Mouse (Mus musculus): ENCODE data around the gene Fbxo2. TPM values are rescaled to one million over a fixed set of nuclear protein-coding genes. Genes with fewer than 3 reads are reported as not detected.
A peak's percentile ranks its signal among the peaks of the same experiment; 100 is the strongest.

Fbxo2 gene
- polyA plus RNA-seq, 1 experiment from 2014 or later, result 1.7 TPM

- Histone ChIP-seq H3K4me2 (replicated peaks; ENCODE audit: low read depth, low read length) (peak overlapping the region; percentile 93), H3K36me3 (ENCODE audit: control insufficient read depth, insufficient read depth, low read length) (no peaks in the 10 kb centered on the region), H3K4me3 (ENCODE audit: low read depth, low read length) (peak overlapping the region; percentile 61), H3K9ac (replicated peaks; ENCODE audit: low read depth, low read length) (no peak overlapping the region), H3K27ac (ENCODE audit: low read length) (no peak overlapping the region), H3K4me1 (ENCODE audit: control insufficient read depth, insufficient read depth, low read length) (no peaks in the 10 kb centered on the region), H3K9me3 (ENCODE audit: control insufficient read depth, low read depth, low read length) (no peaks in the 10 kb centered on the region), H3K27me3 (ENCODE audit: control insufficient read depth, insufficient read depth, low read length) (no peaks in the 10 kb centered on the region)
- 20% methylated on average over 3 of the region's 3 CpGs for WGBS
- no peak; the same call in 1 of the 2 replicates for ATAC-seq (ENCODE audit: insufficient number of reproducible peaks, insufficient read depth, low FRiP score, low read depth)
These were observed 9.5 kb upstream of the Fbxo2 start for GRCm38 (mm10) chr4:148150953-148151266.

- H3K9ac ChIP-seq (replicated peaks; ENCODE audit: low read depth, low read length), result peak within 1 kb of the TSS; percentile 38
- H3K36me3 ChIP-seq (ENCODE audit: control insufficient read depth, insufficient read depth, low read length), result no peaks in the 10 kb centered on the region
- H3K27me3 ChIP-seq (ENCODE audit: control insufficient read depth, insufficient read depth, low read length), result no peaks in the 10 kb centered on the region
- WGBS, result 1% methylated on average over 64 of the region's 67 CpGs
- H3K4me1 ChIP-seq (ENCODE audit: control insufficient read depth, insufficient read depth, low read length), result no peaks in the 10 kb centered on the region
- ATAC-seq (ENCODE audit: insufficient number of reproducible peaks, insufficient read depth, low FRiP score, low read depth), result peak; percentile 86
- peak within 1 kb of the TSS; percentile 85 for H3K27ac ChIP-seq (ENCODE audit: low read length)
- peak within 1 kb of the TSS; percentile 61 for H3K4me3 ChIP-seq (ENCODE audit: low read depth, low read length)
- peak within 1 kb of the TSS; percentile 93 for H3K4me2 ChIP-seq (replicated peaks; ENCODE audit: low read depth, low read length)
- no peaks in the 10 kb centered on the region for H3K9me3 ChIP-seq (ENCODE audit: control insufficient read depth, low read depth, low read length)
These were observed 8.9 kb upstream of the Fbxo2 start, which contains the start of gene Fbxo6 for GRCm38 (mm10) chr4:148151267-148152168. Fbxo6 (minus strand) TSS chr4:148152140.

- Histone ChIP-seq H3K27ac (ENCODE audit: low read length) (no peak overlapping the region), H3K9me3 (ENCODE audit: control insufficient read depth, low read depth, low read length) (no peaks in the 10 kb centered on the region), H3K4me2 (replicated peaks; ENCODE audit: low read depth, low read length) (no peak overlapping the region), H3K9ac (replicated peaks; ENCODE audit: low read depth, low read length) (no peak overlapping the region), H3K4me1 (ENCODE audit: control insufficient read depth, insufficient read depth, low read length) (no peaks in the 10 kb centered on the region), H3K4me3 (ENCODE audit: low read depth, low read length) (no peak overlapping the region), H3K27me3 (ENCODE audit: control insufficient read depth, insufficient read depth, low read length) (no peaks in the 10 kb centered on the region), H3K36me3 (ENCODE audit: control insufficient read depth, insufficient read depth, low read length) (no peaks in the 10 kb centered on the region)
- ATAC-seq (ENCODE audit: insufficient number of reproducible peaks, insufficient read depth, low FRiP score, low read depth), result no peak
- WGBS, result 82% methylated on average over 5 of the region's 5 CpGs
These were observed 7.9 kb upstream of the Fbxo2 start for GRCm38 (mm10) chr4:148152547-148152946.

- Histone ChIP-seq H3K4me3 (ENCODE audit: low read depth, low read length) (no peak overlapping the region), H3K27me3 (ENCODE audit: control insufficient read depth, insufficient read depth, low read length) (no peaks in the 10 kb centered on the region), H3K27ac (ENCODE audit: low read length) (no peak overlapping the region), H3K9ac (replicated peaks; ENCODE audit: low read depth, low read length) (no peak overlapping the region), H3K36me3 (ENCODE audit: control insufficient read depth, insufficient read depth, low read length) (no peaks in the 10 kb centered on the region; the same call in 1 of the 2 replicates), H3K9me3 (ENCODE audit: control insufficient read depth, low read depth, low read length) (no peaks in the 10 kb centered on the region), H3K4me2 (replicated peaks; ENCODE audit: low read depth, low read length) (no peak overlapping the region), H3K4me1 (ENCODE audit: control insufficient read depth, insufficient read depth, low read length) (no peaks in the 10 kb centered on the region; the same call in 1 of the 2 replicates)
- ATAC-seq (ENCODE audit: insufficient number of reproducible peaks, insufficient read depth, low FRiP score, low read depth), result no peak
- 88% methylated on average over 4 of the region's 4 CpGs for WGBS
These were observed 6.4 kb upstream of the Fbxo2 start for GRCm38 (mm10) chr4:148154006-148154405.

GRCm38 (mm10) chr4:148154982-148155381 is 5.4 kb upstream of the Fbxo2 start:
- Histone ChIP-seq H3K36me3 (ENCODE audit: control insufficient read depth, insufficient read depth, low read length) (no peaks in the 10 kb centered on the region; the same call in 1 of the 2 replicates), H3K4me2 (replicated peaks; ENCODE audit: low read depth, low read length) (no peak overlapping the region), H3K9ac (replicated peaks; ENCODE audit: low read depth, low read length) (no peak overlapping the region), H3K27me3 (ENCODE audit: control insufficient read depth, insufficient read depth, low read length) (no peaks in the 10 kb centered on the region), H3K9me3 (ENCODE audit: control insufficient read depth, low read depth, low read length) (no peaks in the 10 kb centered on the region), H3K4me1 (ENCODE audit: control insufficient read depth, insufficient read depth, low read length) (no peaks in the 10 kb centered on the region; the same call in 1 of the 2 replicates), H3K4me3 (ENCODE audit: low read depth, low read length) (no peak overlapping the region), H3K27ac (ENCODE audit: low read length) (no peak overlapping the region)
- 70% methylated on average over 3 of the region's 3 CpGs for WGBS
- no peak for ATAC-seq (ENCODE audit: insufficient number of reproducible peaks, insufficient read depth, low FRiP score, low read depth)

- WGBS, result 34% methylated on average over 27 of the region's 27 CpGs
- Histone ChIP-seq H3K4me2 (replicated peaks; ENCODE audit: low read depth, low read length) (peak overlapping the region; percentile 97), H3K27ac (ENCODE audit: low read length) (no peak overlapping the region), H3K4me3 (ENCODE audit: low read depth, low read length) (peak overlapping the region; percentile 41), H3K9ac (replicated peaks; ENCODE audit: low read depth, low read length) (0 out of 2 replicates have a peak overlapping the region, but pooled peaks have one; percentile 34), H3K27me3 (ENCODE audit: control insufficient read depth, insufficient read depth, low read length) (peaks cover 18% of the 10 kb centered on the region), H3K4me1 (ENCODE audit: control insufficient read depth, insufficient read depth, low read length) (no peaks in the 10 kb centered on the region; the same call in 1 of the 2 replicates), H3K9me3 (ENCODE audit: control insufficient read depth, low read depth, low read length) (no peaks in the 10 kb centered on the region), H3K36me3 (ENCODE audit: control insufficient read depth, insufficient read depth, low read length) (no peaks in the 10 kb centered on the region; the same call in 1 of the 2 replicates)
- no peak; the same call in 1 of the 2 replicates for ATAC-seq (ENCODE audit: insufficient number of reproducible peaks, insufficient read depth, low FRiP score, low read depth)
These were observed 1.7 kb upstream of the Fbxo2 start for GRCm38 (mm10) chr4:148158436-148159348.

- H3K27me3 ChIP-seq (ENCODE audit: control insufficient read depth, insufficient read depth, low read length), result peaks cover 26% of the 10 kb centered on the region
- H3K4me1 ChIP-seq (ENCODE audit: control insufficient read depth, insufficient read depth, low read length), result no peaks in the 10 kb centered on the region; the same call in 1 of the 2 replicates
- no peaks in the 10 kb centered on the region for H3K9me3 ChIP-seq (ENCODE audit: control insufficient read depth, low read depth, low read length)
- H3K36me3 ChIP-seq (ENCODE audit: control insufficient read depth, insufficient read depth, low read length), result no peaks in the 10 kb centered on the region; the same call in 1 of the 2 replicates
- peak; percentile 87 for ATAC-seq (ENCODE audit: insufficient number of reproducible peaks, insufficient read depth, low FRiP score, low read depth)
- peak overlapping the region; percentile 34; the same call in 1 of the 2 replicates for H3K9ac ChIP-seq (replicated peaks; ENCODE audit: low read depth, low read length)
- H3K4me3 ChIP-seq (ENCODE audit: low read depth, low read length), result peak overlapping the region; percentile 41
- H3K4me2 ChIP-seq (replicated peaks; ENCODE audit: low read depth, low read length), result peak overlapping the region; percentile 97
- no peak overlapping the region for H3K27ac ChIP-seq (ENCODE audit: low read length)
- 1% methylated on average over 51 of the region's 55 CpGs for WGBS
These were observed 631 bp upstream of the Fbxo2 start for GRCm38 (mm10) chr4:148159544-148160435.
